In genomic region chr4:118000605-118001208, GRCm38 (mm10) we compare ENCODE assay signal across 11 mouse cellular contexts.
A peak's percentile ranks its signal among the peaks of the same experiment; 100 is the strongest.
DNase-seq lines count a peak whose midpoint lies in the region; ATAC-seq and TF ChIP-seq lines count a peak whose summit lies in the region.
"Had no signal": no experiment of that assay in that cellular context is flagged by ENCODE, and none has a peak within 500 bp of the region (broad histone marks: within the 10 kb centered on the region; RNA-seq: fewer than 3 reads in every experiment).

No protein-coding gene starts in this region.

- no peak overlapping the region for H3K27ac ChIP-seq in gastrocnemius, adult 2 months
- no peak overlapping the region for H3K27ac ChIP-seq in neural tube, embryonic 15.5 days (replicated peaks)
- H3K27ac ChIP-seq in kidney, embryonic 15.5 days, result peak overlapping the region; percentile 11
- H3K27ac ChIP-seq in hindbrain, embryonic 11.5 days (ENCODE audit: low read depth, low read length), result no peak overlapping the region
- H3K27ac ChIP-seq in midbrain, embryonic 14.5 days (replicated peaks; ENCODE audit: low read depth, low read length), result no peak overlapping the region

- peak; percentile 12 for DNase-seq in gastrocnemius, adult 2 months
- DNase-seq in gastrocnemius, postnatal 36 days, result no peak
- peak; percentile 37 for DNase-seq in neural tube, embryonic 10.5 days (ENCODE audit: extremely low spot score, low spot score)
- no peak for DNase-seq in hindbrain, embryonic 11.5 days (ENCODE audit: low spot score)
- no peak for DNase-seq in midbrain, embryonic 14.5 days
- DNase-seq: cerebellum, postnatal 10 days had no signal

- no peak for TF ChIP-seq CTCF in gastrocnemius, adult 2 months (IDR thresholded peaks at IDR 0.05)

- 64% methylated on average over 10 of the region's 10 CpGs for WGBS in neural tube, embryonic 15.5 days
- WGBS in kidney, embryonic 15.5 days, result 30% methylated on average over 10 of the region's 10 CpGs
- 61% methylated on average over 10 of the region's 10 CpGs for WGBS in hindbrain, embryonic 11.5 days
- WGBS in midbrain, embryonic 14.5 days, result 82% methylated on average over 10 of the region's 10 CpGs

- H3K27me3 ChIP-seq in neural tube, embryonic 15.5 days (replicated peaks), result no peaks in the 10 kb centered on the region
- H3K27me3 ChIP-seq in kidney, embryonic 15.5 days, result no peaks in the 10 kb centered on the region
- no peaks in the 10 kb centered on the region for H3K27me3 ChIP-seq in myocyte (ENCODE audit: control insufficient read depth, insufficient read depth, insufficient read length)
- H3K27me3 ChIP-seq in hindbrain, embryonic 11.5 days (ENCODE audit: control insufficient read depth, insufficient read depth, low read length), result no peaks in the 10 kb centered on the region
- no peaks in the 10 kb centered on the region for H3K27me3 ChIP-seq in midbrain, embryonic 14.5 days (ENCODE audit: control insufficient read depth, insufficient read depth, low read length)

- H3K4me2 ChIP-seq in neural tube, embryonic 15.5 days, result no peak overlapping the region
- H3K4me2 ChIP-seq in kidney, embryonic 15.5 days, result no peak overlapping the region
- peak overlapping the region; percentile 72 for H3K4me2 ChIP-seq in myocyte (ENCODE audit: low read depth)
- H3K4me2 ChIP-seq in hindbrain, embryonic 11.5 days (replicated peaks; ENCODE audit: low read depth, low read length), result no peak overlapping the region
- no peak overlapping the region for H3K4me2 ChIP-seq in midbrain, embryonic 14.5 days (ENCODE audit: low read length)

- intact Hi-C loops in gastrocnemius, adult 2 months (cut with DNase I), result no loop called here
- intact Hi-C loops in gastrocnemius, postnatal 36 days (cut with DNase I), result no loop called here

- H3ac ChIP-seq in myocyte (ENCODE audit: control insufficient read depth, insufficient read length), result no peak overlapping the region

- peaks cover 17% of the 10 kb centered on the region for H3K4me1 ChIP-seq in neural tube, embryonic 15.5 days
- peaks cover 44% of the 10 kb centered on the region for H3K4me1 ChIP-seq in kidney, embryonic 15.5 days
- H3K4me1 ChIP-seq in hindbrain, embryonic 11.5 days (replicated peaks; ENCODE audit: control insufficient read depth, insufficient read depth, low read length), result no peaks in the 10 kb centered on the region; the same call in 1 of the 2 replicates
- H3K4me1 ChIP-seq in midbrain, embryonic 14.5 days (ENCODE audit: control insufficient read depth, insufficient read depth, low read length), result peaks cover 13% of the 10 kb centered on the region

- no peaks in the 10 kb centered on the region for H3K79me2 ChIP-seq in myocyte (ENCODE audit: control insufficient read depth, insufficient read depth)

- TF ChIP-seq POLR2A in myocyte (IDR thresholded peaks at IDR 0.05; ENCODE audit: insufficient read length, low read depth), result no peak

- H3K9me3 ChIP-seq in neural tube, embryonic 15.5 days (replicated peaks), result no peaks in the 10 kb centered on the region
- H3K9me3 ChIP-seq in kidney, embryonic 15.5 days (replicated peaks), result no peaks in the 10 kb centered on the region
- H3K9me3 ChIP-seq in hindbrain, embryonic 11.5 days (ENCODE audit: control insufficient read depth, low read length), result no peaks in the 10 kb centered on the region
- no peaks in the 10 kb centered on the region for H3K9me3 ChIP-seq in midbrain, embryonic 14.5 days (ENCODE audit: control insufficient read depth, low read length)

- ATAC-seq in neural tube, embryonic 15.5 days (ENCODE audit: low FRiP score), result no peak
- ATAC-seq in kidney, embryonic 15.5 days (replicated peaks; ENCODE audit: low FRiP score), result no peak
- no peak for ATAC-seq in hindbrain, embryonic 11.5 days (ENCODE audit: low FRiP score)
- no peak for ATAC-seq in midbrain, embryonic 14.5 days (ENCODE audit: low FRiP score, low TSS enrichment)
- ATAC-seq: CD4-positive, CD25-positive, alpha-beta regulatory T cell, adult 4 months; forebrain, embryonic 14.5 days had no signal

- no peak overlapping the region for H3K9ac ChIP-seq in neural tube, embryonic 15.5 days (replicated peaks)
- H3K9ac ChIP-seq in kidney, embryonic 15.5 days, result no peak overlapping the region
- no peak overlapping the region for H3K9ac ChIP-seq in hindbrain, embryonic 11.5 days (ENCODE audit: low read depth, low read length)
- H3K9ac ChIP-seq in midbrain, embryonic 14.5 days (replicated peaks; ENCODE audit: low read length), result no peak overlapping the region

- H3K4me3 ChIP-seq in gastrocnemius, adult 2 months, result no peak overlapping the region
- no peak overlapping the region for H3K4me3 ChIP-seq in neural tube, embryonic 15.5 days (replicated peaks)
- H3K4me3 ChIP-seq in kidney, embryonic 15.5 days (replicated peaks), result no peak overlapping the region
- no peak overlapping the region for H3K4me3 ChIP-seq in myocyte
- no peak overlapping the region for H3K4me3 ChIP-seq in hindbrain, embryonic 11.5 days (ENCODE audit: low read depth, low read length)
- H3K4me3 ChIP-seq in midbrain, embryonic 14.5 days (replicated peaks; ENCODE audit: low read depth, low read length), result no peak overlapping the region

- H3K36me3 ChIP-seq in neural tube, embryonic 15.5 days, result no peaks in the 10 kb centered on the region
- H3K36me3 ChIP-seq in kidney, embryonic 15.5 days, result no peaks in the 10 kb centered on the region
- no peaks in the 10 kb centered on the region for H3K36me3 ChIP-seq in myocyte (ENCODE audit: control insufficient read depth, insufficient read depth)
- no peaks in the 10 kb centered on the region for H3K36me3 ChIP-seq in hindbrain, embryonic 11.5 days (ENCODE audit: control insufficient read depth, insufficient read depth, low read length)
- H3K36me3 ChIP-seq in midbrain, embryonic 14.5 days (ENCODE audit: control insufficient read depth, insufficient read depth, low read length), result no peaks in the 10 kb centered on the region

TF ChIP-seq in myocyte, 11 proteins besides CTCF, POLR2A, EP300 and RAD21:
- TF ChIP-seq MYOG (IDR thresholded peaks at IDR 0.05; ENCODE audit: control insufficient read depth in 1 of 3, insufficient read depth in 1 of 3, insufficient read length in 2 of 3, low read depth in 2 of 3) (peak in 1 of 3 experiments; percentile 11), POLR2AphosphoS2 (IDR thresholded peaks at IDR 0.05; ENCODE audit: insufficient read length, low read depth) (no peak), MYOD1 (IDR thresholded peaks at IDR 0.05; ENCODE audit: control insufficient read depth in 1 of 3, insufficient read length in 2 of 3, low read depth in 2 of 3) (peak in 2 of 3 experiments; percentile 47 to 65)

Comparison
In these comparisons a context has a peak if more than half of its experiments do, and no peak if none do; other contexts are left out.
1. DNase-seq: peak in gastrocnemius, adult 2 months (single experiment) and neural tube, embryonic 10.5 days (single experiment); none in gastrocnemius, postnatal 36 days (0 of 2), hindbrain, embryonic 11.5 days (single experiment) and midbrain, embryonic 14.5 days (single experiment).